Mouse (Mus musculus) heart, postnatal 0 days (tissue): Measurements from ENCODE around the gene Uqcc1.

Experiments
- CTCF ChIP-seq: IDR thresholded peaks from 2 replicates; pipeline ENCODE4 v1.5.1; 2016; ENCODE audit warnings: antibody characterized with exemption, control low read depth, low read depth
- EP300 ChIP-seq: IDR thresholded peaks from 2 replicates; pipeline ENCODE4 v1.6.1; 2016; ENCODE audit warnings: antibody characterized with exemption, low read depth

- TF ChIP-seq CTCF (no peak), EP300 (no peak)
These were observed 7.0 kb downstream of the Uqcc1 start for GRCm38 (mm10) chr2:155923143-155923542.
